Mouse (Mus musculus): ENCODE data around the gene Zfp964. TPM values are rescaled to one million over a fixed set of nuclear protein-coding genes. Genes with fewer than 3 reads are reported as not detected.
"Not testable (repeated sequence)": the region's sequence is repeated elsewhere in the genome, so short reads cannot be mapped to it uniquely, and the experiment has no call there.

Gene Zfp964
- polyA plus RNA-seq, 1 experiment from 2014 or later, result 3.0 TPM

- ATAC-seq (ENCODE audit: insufficient number of reproducible peaks, insufficient read depth, low FRiP score, low read depth); H3K9ac ChIP-seq (replicated peaks; ENCODE audit: low read depth, low read length); H3K27ac ChIP-seq (ENCODE audit: low read length); H3K9me3 ChIP-seq (ENCODE audit: control insufficient read depth, low read depth, low read length); H3K4me3 ChIP-seq (ENCODE audit: low read depth, low read length); H3K4me2 ChIP-seq (replicated peaks; ENCODE audit: low read depth, low read length); H3K4me1 ChIP-seq (ENCODE audit: control insufficient read depth, insufficient read depth, low read length); H3K27me3 ChIP-seq (ENCODE audit: control insufficient read depth, insufficient read depth, low read length): not testable (repeated sequence)
- WGBS, result 97% methylated on average over 10 of the region's 10 CpGs
- peaks cover 47% of the 10 kb centered on the region for H3K36me3 ChIP-seq (ENCODE audit: control insufficient read depth, insufficient read depth, low read length)
Observed at GRCm38 (mm10) chr8:69710624-69711023, 56.3 kb downstream of the Zfp964 start, which contains the start of gene Zfp869. Zfp869 (minus strand) TSS chr8:69710724.

GRCm38 (mm10) chr8:69713516-69713915, 59.2 kb downstream of the Zfp964 start:
- ATAC-seq (ENCODE audit: insufficient number of reproducible peaks, insufficient read depth, low FRiP score, low read depth), result no peak
- peaks cover 18% of the 10 kb centered on the region for H3K36me3 ChIP-seq (ENCODE audit: control insufficient read depth, insufficient read depth, low read length)
- no peak overlapping the region for H3K9ac ChIP-seq (replicated peaks; ENCODE audit: low read depth, low read length)
- H3K4me2 ChIP-seq (replicated peaks; ENCODE audit: low read depth, low read length), result no peak overlapping the region
- H3K27ac ChIP-seq (ENCODE audit: low read length), result no peak overlapping the region
- 84% methylated on average over 8 of the region's 8 CpGs for WGBS
- no peak overlapping the region for H3K4me3 ChIP-seq (ENCODE audit: low read depth, low read length)
- H3K9me3 ChIP-seq (ENCODE audit: control insufficient read depth, low read depth, low read length), result no peaks in the 10 kb centered on the region
- H3K4me1 ChIP-seq (ENCODE audit: control insufficient read depth, insufficient read depth, low read length), result peaks cover 10% of the 10 kb centered on the region
- H3K27me3 ChIP-seq (ENCODE audit: control insufficient read depth, insufficient read depth, low read length), result no peaks in the 10 kb centered on the region

- Histone ChIP-seq H3K27me3 (ENCODE audit: control insufficient read depth, insufficient read depth, low read length) (no peaks in the 10 kb centered on the region), H3K27ac (ENCODE audit: low read length) (no peak overlapping the region), H3K36me3 (ENCODE audit: control insufficient read depth, insufficient read depth, low read length) (peaks cover 4% of the 10 kb centered on the region), H3K4me1 (ENCODE audit: control insufficient read depth, insufficient read depth, low read length) (peaks cover 10% of the 10 kb centered on the region), H3K9ac (replicated peaks; ENCODE audit: low read depth, low read length) (no peak overlapping the region), H3K4me3 (ENCODE audit: low read depth, low read length) (peak overlapping the region; percentile 87), H3K4me2 (replicated peaks; ENCODE audit: low read depth, low read length) (peak overlapping the region; percentile 37), H3K9me3 (ENCODE audit: control insufficient read depth, low read depth, low read length) (no peaks in the 10 kb centered on the region)
- no peak for ATAC-seq (ENCODE audit: insufficient number of reproducible peaks, insufficient read depth, low FRiP score, low read depth)
- WGBS, result 80% methylated on average over 6 of the region's 6 CpGs
Observed at GRCm38 (mm10) chr8:69715366-69715765, 61.1 kb downstream of the Zfp964 start.

Other genes starting within 250 kb of the Zfp964 start
- not detected in 2 replicates for gene Gm9495, start 200.9 kb upstream of the Zfp964 start, polyA plus RNA-seq (2014; fragmentation: Nextera tagmentation; extraction: Ambion mirVana)
- gene Gm7697, start 131.5 kb upstream of the Zfp964 start, polyA plus RNA-seq (2014; fragmentation: Nextera tagmentation; extraction: Ambion mirVana), result not detected in 2 replicates
- 26.2 and 26.5 TPM in 2 replicates for gene Zfp868, start 28.9 kb upstream of the Zfp964 start, polyA plus RNA-seq (2014; fragmentation: Nextera tagmentation; extraction: Ambion mirVana)
- 30.4 and 30.9 TPM in 2 replicates for gene Zfp869, start 56.2 kb downstream of the Zfp964 start, polyA plus RNA-seq (2014; fragmentation: Nextera tagmentation; extraction: Ambion mirVana)
- gene Zfp963, start 95.5 kb downstream of the Zfp964 start, polyA plus RNA-seq (2014; fragmentation: Nextera tagmentation; extraction: Ambion mirVana), result 6.1 and 6.3 TPM in 2 replicates
- gene Gm20422, start 120.4 kb downstream of the Zfp964 start, polyA plus RNA-seq (2014; fragmentation: Nextera tagmentation; extraction: Ambion mirVana), result 0.90 TPM in 1 of 2 replicates, not detected in the other
- gene Atp13a1, start 136.7 kb downstream of the Zfp964 start, polyA plus RNA-seq (2014; fragmentation: Nextera tagmentation; extraction: Ambion mirVana), result 45.7 and 45.9 TPM in 2 replicates
- 35.3 and 35.4 TPM in 2 replicates for gene Zfp866, start 136.7 kb downstream of the Zfp964 start, polyA plus RNA-seq (2014; fragmentation: Nextera tagmentation; extraction: Ambion mirVana)
- gene Gmip, start 154.2 kb downstream of the Zfp964 start, polyA plus RNA-seq (2014; fragmentation: Nextera tagmentation; extraction: Ambion mirVana), result 7.1 and 11.9 TPM in 2 replicates
- gene Lpar2, start 167.9 kb downstream of the Zfp964 start, polyA plus RNA-seq (2014; fragmentation: Nextera tagmentation; extraction: Ambion mirVana), result 1.2 and 1.6 TPM in 2 replicates
- 5.9 and 8.8 TPM in 2 replicates for gene Pbx4, start 178.0 kb downstream of the Zfp964 start, polyA plus RNA-seq (2014; fragmentation: Nextera tagmentation; extraction: Ambion mirVana)
- gene Cilp2, start 233.2 kb downstream of the Zfp964 start, polyA plus RNA-seq (2014; fragmentation: Nextera tagmentation; extraction: Ambion mirVana), result 0.42 and 0.64 TPM in 2 replicates
- 3.4 and 3.9 TPM in 2 replicates for gene Tssk6, start 247.7 kb downstream of the Zfp964 start, polyA plus RNA-seq (2014; fragmentation: Nextera tagmentation; extraction: Ambion mirVana)
- gene Ndufa13, start 248.1 kb downstream of the Zfp964 start, polyA plus RNA-seq (2014; fragmentation: Nextera tagmentation; extraction: Ambion mirVana), result 190 and 202 TPM in 2 replicates
- gene Yjefn3, start 248.2 kb downstream of the Zfp964 start, polyA plus RNA-seq (2014; fragmentation: Nextera tagmentation; extraction: Ambion mirVana), result 3.7 and 4.9 TPM in 2 replicates